In the genomic region with DNA sequence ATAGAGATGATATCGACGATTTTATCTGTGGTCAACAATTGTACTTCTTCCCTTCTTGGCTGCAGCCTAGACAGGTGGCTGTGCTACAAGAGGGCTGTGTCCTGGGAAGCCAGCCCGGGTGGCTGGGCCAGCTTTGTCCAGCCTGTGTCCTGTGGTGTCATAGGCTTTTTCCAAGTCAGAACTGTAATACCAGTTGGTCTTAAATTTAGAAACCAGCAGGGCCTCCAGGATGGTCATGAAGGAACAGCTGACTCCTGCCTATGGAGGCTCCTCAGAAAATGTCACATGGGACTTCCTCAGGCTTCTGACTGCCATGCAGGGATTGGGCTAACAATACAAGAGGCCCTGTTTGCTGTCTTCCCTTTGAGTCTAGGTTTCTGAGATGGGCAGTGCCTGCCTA, we compare ENCODE assay signal across 13 mouse cellular contexts. TPM values are rescaled to one million over a fixed set of nuclear protein-coding genes. Genes with fewer than 3 reads are reported as not detected.
A peak's percentile ranks its signal among the peaks of the same experiment; 100 is the strongest.
DNase-seq lines count a peak whose midpoint lies in the region; ATAC-seq and TF ChIP-seq lines count a peak whose summit lies in the region.
"Had no signal": no experiment of that assay in that cellular context is flagged by ENCODE, and none has a peak within 500 bp of the region (broad histone marks: within the 10 kb centered on the region; RNA-seq: fewer than 3 reads in every experiment).

No protein-coding gene starts in this region.

- H3K36me3 ChIP-seq in heart, postnatal 0 days (replicated peaks; ENCODE audit: control insufficient read depth, insufficient read depth, low read length): no peaks in the 10 kb centered on the region; the same call in 1 of the 2 replicates
- no peaks in the 10 kb centered on the region for H3K36me3 ChIP-seq in stomach, postnatal 0 days (ENCODE audit: control insufficient read depth, insufficient read depth, low read length)
- H3K36me3 ChIP-seq in thymus, adult 2 months (ENCODE audit: control insufficient read depth, insufficient read depth, low read length): no peaks in the 10 kb centered on the region

- 60% methylated on average over 3 of the region's 3 CpGs for WGBS in heart, postnatal 0 days
- 84% methylated on average over 3 of the region's 3 CpGs for WGBS in stomach, postnatal 0 days
- WGBS in thymus, adult 2 months: 95% methylated on average over 3 of the region's 3 CpGs

- H3K27ac ChIP-seq in heart, postnatal 0 days (ENCODE audit: low read depth): peak overlapping the region; percentile 55
- H3K27ac ChIP-seq in stomach, postnatal 0 days (replicated peaks): no peak overlapping the region
- H3K27ac ChIP-seq in thymus, adult 2 months (ENCODE audit: control insufficient read depth, insufficient read depth, low read length): no peak overlapping the region
- H3K27ac ChIP-seq: neural tube, embryonic 12.5 days had no signal

- no peaks in the 10 kb centered on the region for H3K9me3 ChIP-seq in heart, postnatal 0 days (replicated peaks; ENCODE audit: control insufficient read depth, low read length)
- H3K9me3 ChIP-seq in stomach, postnatal 0 days (ENCODE audit: control insufficient read depth, low read length): no peaks in the 10 kb centered on the region
- H3K9me3 ChIP-seq: G1E; megakaryocyte, embryonic 14.5 days; neural tube, embryonic 12.5 days had no signal

- no peak overlapping the region for H3K4me3 ChIP-seq in heart, postnatal 0 days (ENCODE audit: low read depth, low read length)
- H3K4me3 ChIP-seq in stomach, postnatal 0 days (ENCODE audit: low read depth, low read length): no peak overlapping the region
- no peak overlapping the region for H3K4me3 ChIP-seq in thymus, adult 2 months (ENCODE audit: control insufficient read depth, insufficient read depth, low read length)
- H3K4me3 ChIP-seq: megakaryocyte, embryonic 14.5 days; neural tube, embryonic 12.5 days had no signal

- peak; percentile 79 for DNase-seq in gastrocnemius, adult 18-20 months (ENCODE audit: low spot score)
- no peak for DNase-seq in gastrocnemius, postnatal 10 days
- peak; percentile 34 for DNase-seq in adipocyte (ENCODE audit: low spot score)
- peak; percentile 74 to 83 for DNase-seq in cerebellum, postnatal 10 days
- no peak for DNase-seq in heart, postnatal 0 days (ENCODE audit: low spot score)
- no peak for DNase-seq in stomach, postnatal 0 days (ENCODE audit: low spot score)
- DNase-seq in lung, postnatal 36 days: no peak
- no peak for DNase-seq in thymus, adult 2 months
- DNase-seq: liver, postnatal 0 days; right cerebral cortex, postnatal 14 days had no signal

- H3K9ac ChIP-seq in heart, postnatal 0 days (replicated peaks; ENCODE audit: low read depth, low read length): no peak overlapping the region
- H3K9ac ChIP-seq in stomach, postnatal 0 days (ENCODE audit: low read length): no peak overlapping the region
- H3K9ac ChIP-seq: liver, postnatal 0 days; neural tube, embryonic 12.5 days had no signal

- TF ChIP-seq POLR2A in thymus, adult 2 months (IDR thresholded peaks at IDR 0.05; ENCODE audit: control insufficient read depth, extremely low read depth, insufficient read depth, low read length, poor library complexity): no peak

- peaks cover 37% of the 10 kb centered on the region for H3K4me1 ChIP-seq in heart, postnatal 0 days (ENCODE audit: control insufficient read depth, insufficient read depth)
- H3K4me1 ChIP-seq in stomach, postnatal 0 days (replicated peaks; ENCODE audit: control insufficient read depth, insufficient read depth): no peaks in the 10 kb centered on the region
- peaks cover 9% of the 10 kb centered on the region for H3K4me1 ChIP-seq in thymus, adult 2 months (replicated peaks; ENCODE audit: control insufficient read depth, insufficient read depth, low read length)

- no peak for TF ChIP-seq CTCF in heart, postnatal 0 days (IDR thresholded peaks at IDR 0.05; ENCODE audit: low read depth)
- no peak for TF ChIP-seq CTCF in stomach, postnatal 0 days (IDR thresholded peaks at IDR 0.05; ENCODE audit: low read depth)
- TF ChIP-seq CTCF in thymus, adult 2 months (IDR thresholded peaks at IDR 0.05; ENCODE audit: borderline replicate concordance, control insufficient read depth, extremely low read depth, insufficient read depth, low read length, poor library complexity): no peak

- no peaks in the 10 kb centered on the region for H3K27me3 ChIP-seq in heart, postnatal 0 days (ENCODE audit: control insufficient read depth, insufficient read depth, low read length)
- no peaks in the 10 kb centered on the region for H3K27me3 ChIP-seq in stomach, postnatal 0 days (ENCODE audit: control insufficient read depth, insufficient read depth, low read length)
- H3K27me3 ChIP-seq in thymus, adult 2 months (ENCODE audit: control insufficient read depth, insufficient read depth, low read length): no peaks in the 10 kb centered on the region
- H3K27me3 ChIP-seq: neural tube, embryonic 12.5 days had no signal

- 0 out of 2 replicates have a peak, but pooled peaks have one; percentile 16 for ATAC-seq in heart, postnatal 0 days (ENCODE audit: insufficient read depth, low read depth)
- ATAC-seq in stomach, postnatal 0 days (ENCODE audit: low FRiP score, low TSS enrichment): no peak
- ATAC-seq: liver, postnatal 0 days had no signal

- no peak overlapping the region for H3K4me2 ChIP-seq in heart, postnatal 0 days (ENCODE audit: low read depth, low read length)
- no peak overlapping the region for H3K4me2 ChIP-seq in stomach, postnatal 0 days (replicated peaks; ENCODE audit: low read depth)
- H3K4me2 ChIP-seq: neural tube, embryonic 12.5 days had no signal

- no peak for TF ChIP-seq EP300 in heart, postnatal 0 days (IDR thresholded peaks at IDR 0.05; ENCODE audit: low read depth)
- no peak for TF ChIP-seq EP300 in stomach, postnatal 0 days (optimal IDR thresholded peaks at IDR 0.05)

RNA-seq across cellular contexts. Expression of a gene that starts 54.1 kb away (rescaled TPM):
- 10 to 100 TPM; 79.4 to 83.1 TPM for total RNA-seq in gastrocnemius, adult 18-20 months (2021)
- 10 to 100 TPM; 70.9 to 80.3 TPM for total RNA-seq in gastrocnemius, postnatal 10 days (2021)
- total RNA-seq in heart, postnatal 0 days (2014; rRNA removed; ENCODE audit: low replicate concordance): 59.9 and 66.0 TPM in 2 replicates
- polyA plus RNA-seq in heart, postnatal 0 days (2015; fragmentation: Nextera tagmentation; extraction: Ambion mirVana): 87.3 and 89.5 TPM in 2 replicates
- 52.6 and 54.6 TPM in 2 replicates for polyA plus RNA-seq in stomach, postnatal 0 days (2015; fragmentation: Nextera tagmentation; extraction: Ambion mirVana)
- polyA plus RNA-seq in thymus, adult 2 months (2012; rRNA removed): 82.5 and 94.7 TPM in 2 replicates

RNA-seq across cellular contexts. Expression of a gene that starts 54.2 kb away (rescaled TPM):
- 10 to 100 TPM; 15.0 to 18.4 TPM for total RNA-seq in gastrocnemius, adult 18-20 months (2021)
- 10 to 100 TPM; 14.9 to 17.2 TPM for total RNA-seq in gastrocnemius, postnatal 10 days (2021)
- 2.4 and 33.0 TPM in 2 replicates for total RNA-seq in heart, postnatal 0 days (2014; rRNA removed; ENCODE audit: low replicate concordance)
- polyA plus RNA-seq in heart, postnatal 0 days (2015; fragmentation: Nextera tagmentation; extraction: Ambion mirVana): 5.0 and 5.8 TPM in 2 replicates
- 5.6 and 6.2 TPM in 2 replicates for polyA plus RNA-seq in stomach, postnatal 0 days (2015; fragmentation: Nextera tagmentation; extraction: Ambion mirVana)
- polyA plus RNA-seq in thymus, adult 2 months (2012; rRNA removed): 7.4 and 9.4 TPM in 2 replicates

Comparison
In these comparisons a context has a peak if more than half of its experiments do, and no peak if none do; other contexts are left out.
1. DNase-seq: peak in gastrocnemius, adult 18-20 months (single experiment), adipocyte (single experiment) and cerebellum, postnatal 10 days (2 of 2); none in gastrocnemius, postnatal 10 days (single experiment), heart, postnatal 0 days (single experiment), stomach, postnatal 0 days (single experiment), lung, postnatal 36 days (single experiment) and thymus, adult 2 months (single experiment).